Mouse (Mus musculus): ENCODE measurements around the gene Agt.

Gene Agt

GRCm38 (mm10) chr8:124507572-124508320 lies 61.8 kb downstream of the Agt start:
- no peak for DNase-seq (ENCODE audit: low spot score in 2 of 2)

All from thymus, postnatal 10 days (tissue).